Mouse (Mus musculus): ENCODE results near the gene R3hdml. TPM values are rescaled to one million over a fixed set of nuclear protein-coding genes. Genes with fewer than 3 reads are reported as not detected.

R3hdml gene
- polyA plus RNA-seq (2015; fragmentation: Nextera tagmentation; extraction: Ambion mirVana), result 0.35 TPM in 1 of 2 replicates, not detected in the other

GRCm38 (mm10) chr2:163492018-163492417 lies at the start of gene R3hdml:
Gene R3hdml (plus strand): TSS chr2:163492318.

GRCm38 (mm10) chr2:163472466-163472851 lies 19.7 kb upstream of the R3hdml start, which contains the start of gene Fitm2:
Gene Fitm2 (minus strand): TSS chr2:163472629.

GRCm38 (mm10) chr2:163506300-163507004 lies 14.3 kb downstream of the R3hdml start, which contains the start of gene Hnf4a:
Gene Hnf4a (plus strand): TSS chr2:163506808.

Other genes with a start within 250 kb of the R3hdml start
- 35.7 and 36.6 TPM in 2 replicates for gene Jph2, start 94.3 kb upstream of the R3hdml start, polyA plus RNA-seq (2015; fragmentation: Nextera tagmentation; extraction: Ambion mirVana)
- gene Oser1, start 67.6 kb upstream of the R3hdml start, polyA plus RNA-seq (2015; fragmentation: Nextera tagmentation; extraction: Ambion mirVana), result 57.6 and 58.1 TPM in 2 replicates
- gene Gdap1l1, start 53.8 kb upstream of the R3hdml start, polyA plus RNA-seq (2015; fragmentation: Nextera tagmentation; extraction: Ambion mirVana), result 0.10 and 0.16 TPM in 2 replicates
- gene Fitm2, start 19.7 kb upstream of the R3hdml start, polyA plus RNA-seq (2015; fragmentation: Nextera tagmentation; extraction: Ambion mirVana), result 23.3 and 27.1 TPM in 2 replicates
- gene Hnf4a, start 14.5 kb downstream of the R3hdml start, polyA plus RNA-seq (2015; fragmentation: Nextera tagmentation; extraction: Ambion mirVana), result not detected in 2 replicates
- gene Ttpal, start 110.0 kb downstream of the R3hdml start, polyA plus RNA-seq (2015; fragmentation: Nextera tagmentation; extraction: Ambion mirVana), result 8.5 and 8.9 TPM in 2 replicates
- 37.8 and 39.1 TPM in 2 replicates for gene Serinc3, start 152.8 kb downstream of the R3hdml start, polyA plus RNA-seq (2015; fragmentation: Nextera tagmentation; extraction: Ambion mirVana)
- 255 and 269 TPM in 2 replicates for gene Pkig, start 166.1 kb downstream of the R3hdml start, polyA plus RNA-seq (2015; fragmentation: Nextera tagmentation; extraction: Ambion mirVana)

Measured in skeletal muscle tissue, postnatal 0 days (tissue).